Mouse (Mus musculus): ENCODE data around the gene Dclk1. TPM values are rescaled to one million over a fixed set of nuclear protein-coding genes. Genes with fewer than 3 reads are reported as not detected.

Dclk1 gene
- polyA plus RNA-seq, 1 experiment from 2014 or later, result 9.5 TPM

DNA sequence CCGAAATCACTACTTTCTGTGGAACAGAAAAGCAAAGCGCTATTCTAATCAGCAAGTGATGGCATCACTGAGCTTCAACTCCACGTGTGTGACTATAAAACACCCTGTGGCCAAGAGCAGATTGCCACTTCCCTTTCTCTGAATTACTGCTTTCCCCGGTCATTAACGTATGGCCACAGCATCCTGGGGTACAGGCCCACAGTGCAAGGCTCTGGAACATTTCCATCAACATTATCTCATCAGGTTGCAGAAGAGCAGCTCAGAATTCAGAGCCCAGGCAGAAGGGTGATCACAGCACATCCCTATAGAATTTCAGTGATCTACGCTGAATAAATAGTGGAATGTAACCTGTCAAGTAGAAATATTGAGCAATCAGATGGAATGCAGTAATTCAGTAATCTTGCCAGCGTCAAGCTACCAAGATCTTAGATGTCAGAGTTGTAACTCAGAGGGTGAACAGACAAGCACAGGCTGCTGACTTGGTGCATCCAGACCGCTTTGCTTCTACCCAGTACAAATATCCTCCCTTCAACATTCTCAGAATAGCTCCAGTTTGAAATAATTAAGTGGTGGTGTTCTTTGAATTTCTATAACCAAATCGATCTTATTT lies 293.5 kb downstream of the Dclk1 start:
- Histone ChIP-seq H3K36me3 (ENCODE audit: control insufficient read depth, insufficient read depth, low read length) (no peaks in the 10 kb centered on the region), H3K9ac (ENCODE audit: low read length) (no peak overlapping the region), H3K27me3 (ENCODE audit: control insufficient read depth, insufficient read depth, low read length) (no peaks in the 10 kb centered on the region), H3K27ac (replicated peaks in 1 of 2; ENCODE audit: control insufficient read depth in 1 of 2, insufficient read depth in 1 of 2, low read depth in 2 of 2, low read length in 2 of 2) (no peak overlapping the region), H3K4me3 (ENCODE audit: control insufficient read depth in 1 of 2, insufficient read depth in 1 of 2, low read depth in 1 of 2, low read length in 2 of 2) (no peak overlapping the region), H3K4me1 (ENCODE audit: control insufficient read depth in 2 of 2, insufficient read depth in 2 of 2, low read length in 2 of 2) (peaks cover 7 to 15% of the 10 kb centered on the region in 2 experiments), H3K9me3 (ENCODE audit: control insufficient read depth, low read length) (no peaks in the 10 kb centered on the region), H3K4me2 (ENCODE audit: low read length) (no peak overlapping the region)
- ATAC-seq (ENCODE audit: insufficient number of reproducible peaks, insufficient read depth, low FRiP score, low read depth), result no peak
- WGBS, result 65% methylated on average over 9 of the region's 9 CpGs

DNA sequence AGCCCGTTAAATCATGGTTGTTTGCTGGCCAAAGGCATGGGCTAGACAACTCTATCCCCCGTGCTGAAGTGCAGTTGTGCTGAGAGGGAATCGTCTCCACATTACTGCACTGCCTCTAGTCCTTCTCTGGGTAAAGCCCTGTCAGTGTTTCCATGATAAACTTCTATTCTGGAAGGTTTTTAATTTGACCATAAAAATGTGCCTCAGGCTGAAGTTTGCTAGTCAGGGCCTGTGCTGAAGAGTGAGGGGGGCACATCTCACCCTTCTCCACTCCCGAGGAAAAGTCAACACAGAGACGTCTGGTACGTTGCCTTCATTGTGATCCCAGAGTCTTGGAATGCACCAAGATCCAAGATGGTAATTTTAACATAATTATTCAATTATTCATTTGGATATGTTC lies 294.7 kb downstream of the Dclk1 start:
- H3K4me2 ChIP-seq (ENCODE audit: low read length), result no peak overlapping the region
- no peaks in the 10 kb centered on the region for H3K27me3 ChIP-seq (ENCODE audit: control insufficient read depth, insufficient read depth, low read length)
- H3K36me3 ChIP-seq (ENCODE audit: control insufficient read depth, insufficient read depth, low read length), result no peaks in the 10 kb centered on the region
- H3K9me3 ChIP-seq (ENCODE audit: control insufficient read depth, low read length), result no peaks in the 10 kb centered on the region
- H3K4me1 ChIP-seq (ENCODE audit: control insufficient read depth in 2 of 2, insufficient read depth in 2 of 2, low read length in 2 of 2), result peaks cover 4 to 7% of the 10 kb centered on the region in 2 experiments; a peak in 3 of 4 replicates
- H3K27ac ChIP-seq (replicated peaks in 1 of 2; ENCODE audit: control insufficient read depth in 1 of 2, insufficient read depth in 1 of 2, low read depth in 2 of 2, low read length in 2 of 2), result no peak overlapping the region
- WGBS, result 75% methylated on average over 6 of the region's 6 CpGs
- no peak overlapping the region for H3K4me3 ChIP-seq (ENCODE audit: control insufficient read depth in 1 of 2, insufficient read depth in 1 of 2, low read depth in 1 of 2, low read length in 2 of 2)
- H3K9ac ChIP-seq (ENCODE audit: low read length), result no peak overlapping the region
- no peak for ATAC-seq (ENCODE audit: insufficient number of reproducible peaks, insufficient read depth, low FRiP score, low read depth)

DNA sequence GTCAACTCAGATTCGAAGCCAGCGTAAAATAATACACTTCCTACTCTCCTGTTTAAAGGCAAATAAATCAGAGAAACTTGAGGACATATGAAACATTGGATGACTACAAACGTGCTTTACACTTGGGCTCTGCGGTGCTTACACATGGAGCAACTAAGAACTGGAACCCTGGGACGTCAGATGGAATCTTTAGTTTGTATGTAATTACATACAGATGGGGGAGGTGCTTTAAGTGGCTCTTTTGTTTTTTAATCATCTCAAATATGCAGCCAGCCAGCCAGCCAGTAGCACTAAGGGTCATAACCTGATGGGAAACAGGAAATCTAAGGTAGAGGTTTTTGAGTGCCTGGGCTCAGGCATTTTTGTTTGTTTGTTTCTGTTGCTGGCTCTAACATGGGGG lies 295.6 kb downstream of the Dclk1 start:
- no peak overlapping the region for H3K9ac ChIP-seq (ENCODE audit: low read length)
- H3K27me3 ChIP-seq (ENCODE audit: control insufficient read depth, insufficient read depth, low read length), result no peaks in the 10 kb centered on the region
- H3K4me2 ChIP-seq (ENCODE audit: low read length), result no peak overlapping the region
- no peaks in the 10 kb centered on the region for H3K36me3 ChIP-seq (ENCODE audit: control insufficient read depth, insufficient read depth, low read length)
- 74% methylated on average over 5 of the region's 5 CpGs for WGBS
- no peak for ATAC-seq (ENCODE audit: insufficient number of reproducible peaks, insufficient read depth, low FRiP score, low read depth)
- H3K4me1 ChIP-seq (ENCODE audit: control insufficient read depth in 2 of 2, insufficient read depth in 2 of 2, low read length in 2 of 2), result peaks cover 4 to 10% of the 10 kb centered on the region in 2 experiments
- no peaks in the 10 kb centered on the region for H3K9me3 ChIP-seq (ENCODE audit: control insufficient read depth, low read length)
- H3K27ac ChIP-seq (replicated peaks in 1 of 2; ENCODE audit: control insufficient read depth in 1 of 2, insufficient read depth in 1 of 2, low read depth in 2 of 2, low read length in 2 of 2), result no peak overlapping the region
- H3K4me3 ChIP-seq (ENCODE audit: control insufficient read depth in 1 of 2, insufficient read depth in 1 of 2, low read depth in 1 of 2, low read length in 2 of 2), result no peak overlapping the region

DNA sequence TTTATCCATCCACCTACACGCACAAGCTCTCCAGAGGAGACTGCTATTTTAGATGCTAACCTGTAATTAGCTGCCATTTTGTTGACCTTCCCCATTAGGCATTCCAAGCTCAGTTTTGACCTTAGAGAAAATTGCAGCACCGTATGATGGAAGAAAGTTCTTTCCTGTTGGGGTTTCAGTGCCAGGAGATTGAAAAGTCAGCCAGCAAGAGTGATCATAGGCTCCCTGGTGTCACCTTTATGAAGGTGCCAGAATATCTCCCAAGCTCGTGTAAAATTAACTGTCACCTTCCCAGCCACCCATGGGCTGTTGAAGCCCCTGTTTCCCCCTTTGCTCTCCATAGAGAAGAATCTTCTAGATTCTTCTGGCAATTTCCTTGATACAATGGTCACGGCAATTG lies 297.2 kb downstream of the Dclk1 start:
- H3K9ac ChIP-seq (ENCODE audit: low read length), result no peak overlapping the region
- no peak overlapping the region for H3K4me3 ChIP-seq (ENCODE audit: control insufficient read depth in 1 of 2, insufficient read depth in 1 of 2, low read depth in 1 of 2, low read length in 2 of 2)
- H3K4me2 ChIP-seq (ENCODE audit: low read length), result no peak overlapping the region
- peaks cover 13 to 18% of the 10 kb centered on the region in 2 experiments for H3K4me1 ChIP-seq (ENCODE audit: control insufficient read depth in 2 of 2, insufficient read depth in 2 of 2, low read length in 2 of 2)
- WGBS, result 58% methylated on average over 4 of the region's 4 CpGs
- no peak overlapping the region for H3K27ac ChIP-seq (replicated peaks in 1 of 2; ENCODE audit: control insufficient read depth in 1 of 2, insufficient read depth in 1 of 2, low read depth in 2 of 2, low read length in 2 of 2)
- no peaks in the 10 kb centered on the region for H3K36me3 ChIP-seq (ENCODE audit: control insufficient read depth, insufficient read depth, low read length)
- no peak for ATAC-seq (ENCODE audit: insufficient number of reproducible peaks, insufficient read depth, low FRiP score, low read depth)
- H3K9me3 ChIP-seq (ENCODE audit: control insufficient read depth, low read length), result no peaks in the 10 kb centered on the region
- H3K27me3 ChIP-seq (ENCODE audit: control insufficient read depth, insufficient read depth, low read length), result no peaks in the 10 kb centered on the region

DNA sequence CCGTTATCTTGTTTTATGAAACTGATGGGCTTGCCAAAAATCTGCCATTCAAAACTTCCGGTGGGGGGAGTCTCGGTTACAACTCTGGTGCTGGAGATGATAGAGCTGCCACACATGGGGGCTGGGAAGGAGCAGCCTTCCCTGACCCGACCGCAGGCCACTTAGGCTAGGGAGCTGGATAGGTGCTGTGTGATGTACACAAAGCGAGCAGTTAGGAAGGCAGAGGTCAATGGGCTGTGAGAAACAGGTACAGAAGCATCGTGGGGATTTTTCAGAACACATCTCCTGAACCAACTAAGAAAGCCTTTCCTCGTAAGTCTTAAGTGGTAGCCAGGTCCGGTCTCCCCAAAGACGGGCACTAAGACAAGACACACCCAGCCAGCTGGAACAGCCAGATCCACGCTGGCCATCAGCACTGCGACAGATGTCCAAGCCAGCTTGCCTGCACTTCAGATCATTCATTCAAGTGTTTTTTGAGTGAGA lies 297.7 kb downstream of the Dclk1 start:
- Histone ChIP-seq H3K4me1 (ENCODE audit: control insufficient read depth in 2 of 2, insufficient read depth in 2 of 2, low read length in 2 of 2) (peaks cover 16 to 19% of the 10 kb centered on the region in 2 experiments), H3K4me3 (ENCODE audit: control insufficient read depth in 1 of 2, insufficient read depth in 1 of 2, low read depth in 1 of 2, low read length in 2 of 2) (no peak overlapping the region), H3K9me3 (ENCODE audit: control insufficient read depth, low read length) (no peaks in the 10 kb centered on the region), H3K27me3 (ENCODE audit: control insufficient read depth, insufficient read depth, low read length) (no peaks in the 10 kb centered on the region), H3K4me2 (ENCODE audit: low read length) (no peak overlapping the region), H3K9ac (ENCODE audit: low read length) (no peak overlapping the region), H3K27ac (replicated peaks in 1 of 2; ENCODE audit: control insufficient read depth in 1 of 2, insufficient read depth in 1 of 2, low read depth in 2 of 2, low read length in 2 of 2) (no peak overlapping the region), H3K36me3 (ENCODE audit: control insufficient read depth, insufficient read depth, low read length) (no peaks in the 10 kb centered on the region)
- 65% methylated on average over 12 of the region's 12 CpGs for WGBS
- ATAC-seq (ENCODE audit: insufficient number of reproducible peaks, insufficient read depth, low FRiP score, low read depth), result no peak

DNA sequence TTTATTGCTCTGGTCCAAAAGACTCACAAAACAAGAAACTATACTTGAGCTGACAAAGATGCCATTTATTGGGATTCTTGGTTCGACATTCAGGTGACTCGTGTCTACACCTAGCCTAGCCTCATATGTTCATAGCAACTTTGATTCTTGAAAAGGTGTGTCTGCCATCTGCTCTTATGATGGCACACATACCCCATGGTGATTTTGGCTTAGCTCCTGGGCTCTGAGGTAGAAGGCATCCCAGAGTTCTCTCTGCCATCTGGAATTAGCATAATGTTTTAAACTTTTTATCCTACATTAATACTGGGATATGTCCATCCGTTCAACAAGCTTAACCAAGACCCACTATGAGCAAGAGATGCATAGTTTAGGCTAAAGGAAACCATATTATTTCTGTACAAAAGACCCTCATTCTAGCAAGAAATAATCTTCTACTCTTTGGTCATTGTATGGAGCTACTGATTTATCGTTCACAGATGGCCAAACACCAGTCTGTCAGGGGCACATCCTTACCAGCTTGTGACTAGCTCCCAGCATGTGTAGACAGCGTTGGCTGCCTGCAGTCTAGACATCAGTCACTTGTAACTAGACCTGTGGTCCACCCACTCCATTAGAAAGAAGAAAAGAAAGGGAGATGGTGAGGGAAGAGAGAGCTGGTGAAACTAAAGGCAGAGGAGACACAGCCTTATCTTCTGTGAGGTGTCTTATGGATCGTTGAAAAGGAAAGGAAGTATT lies 298.4 kb downstream of the Dclk1 start:
- Histone ChIP-seq H3K9ac (ENCODE audit: low read length) (no peak overlapping the region), H3K4me3 (ENCODE audit: control insufficient read depth in 1 of 2, insufficient read depth in 1 of 2, low read depth in 1 of 2, low read length in 2 of 2) (no peak overlapping the region), H3K4me2 (ENCODE audit: low read length) (no peak overlapping the region), H3K27ac (replicated peaks in 1 of 2; ENCODE audit: control insufficient read depth in 1 of 2, insufficient read depth in 1 of 2, low read depth in 2 of 2, low read length in 2 of 2) (no peak overlapping the region), H3K4me1 (ENCODE audit: control insufficient read depth in 2 of 2, insufficient read depth in 2 of 2, low read length in 2 of 2) (peaks cover 16 to 19% of the 10 kb centered on the region in 2 experiments), H3K9me3 (ENCODE audit: control insufficient read depth, low read length) (no peaks in the 10 kb centered on the region), H3K27me3 (ENCODE audit: control insufficient read depth, insufficient read depth, low read length) (no peaks in the 10 kb centered on the region), H3K36me3 (ENCODE audit: control insufficient read depth, insufficient read depth, low read length) (no peaks in the 10 kb centered on the region)
- no peak for ATAC-seq (ENCODE audit: insufficient number of reproducible peaks, insufficient read depth, low FRiP score, low read depth)
- 88% methylated on average over 6 of the region's 6 CpGs for WGBS

DNA sequence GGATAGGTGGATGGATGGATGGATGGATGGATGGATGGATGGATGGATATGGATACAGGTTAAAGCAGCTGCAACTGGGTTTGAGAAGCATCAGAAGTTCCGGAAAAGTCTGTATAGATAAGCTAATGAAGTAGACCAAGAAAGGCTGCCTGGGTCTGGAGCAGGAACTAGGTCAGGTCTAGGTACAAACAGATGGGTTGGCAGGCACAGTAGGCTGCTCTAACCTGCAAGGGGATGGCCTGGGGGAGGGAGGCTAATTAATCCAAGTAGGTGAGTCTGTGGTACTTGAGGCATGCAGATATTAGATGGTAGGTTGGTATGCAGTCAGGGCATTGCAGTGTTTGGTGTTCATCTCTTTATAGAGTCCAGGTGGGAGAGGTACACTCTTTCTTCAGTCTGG lies 299.6 kb downstream of the Dclk1 start:
- no peak overlapping the region for H3K4me2 ChIP-seq (ENCODE audit: low read length)
- no peak overlapping the region for H3K4me3 ChIP-seq (ENCODE audit: control insufficient read depth in 1 of 2, insufficient read depth in 1 of 2, low read depth in 1 of 2, low read length in 2 of 2)
- no peaks in the 10 kb centered on the region for H3K27me3 ChIP-seq (ENCODE audit: control insufficient read depth, insufficient read depth, low read length)
- H3K36me3 ChIP-seq (ENCODE audit: control insufficient read depth, insufficient read depth, low read length), result no peaks in the 10 kb centered on the region
- H3K4me1 ChIP-seq (ENCODE audit: control insufficient read depth in 2 of 2, insufficient read depth in 2 of 2, low read length in 2 of 2), result peaks cover 16 to 19% of the 10 kb centered on the region in 2 experiments
- no peak overlapping the region for H3K9ac ChIP-seq (ENCODE audit: low read length)
- no peaks in the 10 kb centered on the region for H3K9me3 ChIP-seq (ENCODE audit: control insufficient read depth, low read length)
- H3K27ac ChIP-seq (replicated peaks in 1 of 2; ENCODE audit: control insufficient read depth in 1 of 2, insufficient read depth in 1 of 2, low read depth in 2 of 2, low read length in 2 of 2), result no peak overlapping the region
- WGBS, result 75% methylated on average over 1 of the region's 1 CpGs
- ATAC-seq (ENCODE audit: insufficient number of reproducible peaks, insufficient read depth, low FRiP score, low read depth), result no peak
